9 mouse cellular contexts compared by ENCODE assay signal in the genomic region with DNA sequence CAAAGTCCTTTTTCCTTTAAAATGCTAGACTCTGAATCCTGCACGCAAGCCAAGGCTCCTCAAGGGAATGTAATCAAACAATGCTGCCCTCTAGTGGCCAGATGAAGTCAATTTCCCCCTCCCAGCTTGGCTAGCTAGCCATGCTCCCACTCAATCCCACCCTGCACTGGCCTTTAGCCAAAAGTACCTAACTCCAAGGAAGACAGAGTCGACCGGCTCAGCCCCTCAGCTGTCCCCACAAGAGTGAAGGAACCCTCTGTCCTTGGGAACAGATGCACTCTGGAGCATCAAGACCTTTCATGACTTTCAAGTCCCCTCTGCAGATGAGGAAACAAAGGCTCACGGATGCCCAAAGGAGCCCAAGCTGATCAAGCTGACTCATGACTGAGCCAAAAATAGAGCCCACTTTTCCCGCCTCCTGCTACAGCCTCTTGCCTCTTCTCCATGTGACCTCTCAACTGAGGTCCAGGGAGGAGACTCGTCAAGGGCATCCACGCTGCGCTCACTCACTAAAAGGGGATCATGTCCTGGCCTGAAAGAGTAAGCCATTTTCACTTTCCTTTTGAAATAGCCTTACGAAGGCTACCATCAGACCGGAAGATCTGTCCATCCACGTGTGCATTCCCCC. TPM values are rescaled to one million over a fixed set of nuclear protein-coding genes. Genes with fewer than 3 reads are reported as not detected.
DNase-seq lines count a peak whose midpoint lies in the region; ATAC-seq and TF ChIP-seq lines count a peak whose summit lies in the region.
"Had no signal": no experiment of that assay in that cellular context is flagged by ENCODE, and none has a peak within 500 bp of the region (broad histone marks: within the 10 kb centered on the region; RNA-seq: fewer than 3 reads in every experiment).

No protein-coding gene starts in this region.

- peak; percentile 45 for DNase-seq in kidney, adult 18-20 months
- DNase-seq in heart, postnatal 4 days = peak; percentile 66
- DNase-seq in layer of hippocampus, postnatal 14 days (ENCODE audit: low spot score in 2 of 2) = peak; percentile 50 to 78
- DNase-seq in spleen, postnatal 10 days (ENCODE audit: low spot score in 2 of 2) = peak; percentile 24 to 47

- no peaks in the 10 kb centered on the region for H3K27me3 ChIP-seq in kidney, embryonic 16.5 days (ENCODE audit: insufficient read depth, low read length)
- H3K27me3 ChIP-seq: lung, embryonic 15.5 days had no signal

- 59% methylated on average over 11 of the region's 11 CpGs for WGBS in kidney, embryonic 16.5 days
- WGBS in bone marrow, adult 2 months = 43% methylated on average over 11 of the region's 11 CpGs

- TF ChIP-seq CTCF in bone marrow, adult 2 months (IDR thresholded peaks at IDR 0.05; ENCODE audit: control insufficient read depth, insufficient read depth, low read length) = peak; percentile 66
- peak; percentile 50; the same call in 1 of the 2 replicates for TF ChIP-seq CTCF in embryonic fibroblast, embryonic 13.5 days (IDR thresholded peaks at IDR 0.05; ENCODE audit: borderline replicate concordance, insufficient read depth, low read length)

- no peak for ATAC-seq in kidney, embryonic 16.5 days (ENCODE audit: low FRiP score, low TSS enrichment)
- ATAC-seq in megakaryocyte-erythroid progenitor cell, adult 5-6 weeks (replicated peaks; ENCODE audit: low FRiP score, low TSS enrichment, poor library complexity, severe bottlenecking) = peak; percentile 72

- H3K36me3 ChIP-seq in kidney, embryonic 16.5 days (ENCODE audit: insufficient read depth, low read length) = peaks cover 3% of the 10 kb centered on the region; the same call in 1 of the 2 replicates
- H3K36me3 ChIP-seq: lung, embryonic 15.5 days had no signal

- H3K9me3 ChIP-seq in kidney, embryonic 16.5 days (ENCODE audit: low read length) = no peaks in the 10 kb centered on the region
- H3K9me3 ChIP-seq: lung, embryonic 15.5 days had no signal

- H3K4me3 ChIP-seq in kidney, embryonic 16.5 days (ENCODE audit: low read length) = no peak overlapping the region
- H3K4me3 ChIP-seq in bone marrow, adult 2 months (replicated peaks; ENCODE audit: control insufficient read depth, low read depth, low read length) = no peak overlapping the region
- no peak overlapping the region for H3K4me3 ChIP-seq in embryonic fibroblast, embryonic 13.5 days (ENCODE audit: insufficient read depth, low read length)
- H3K4me3 ChIP-seq: lung, embryonic 15.5 days had no signal

- H3K27ac ChIP-seq in kidney, embryonic 16.5 days (ENCODE audit: low read length) = no peak overlapping the region
- H3K27ac ChIP-seq in bone marrow, adult 2 months (ENCODE audit: control insufficient read depth, insufficient read depth, low read depth, low read length, poor library complexity) = peak overlapping the region; percentile 38; the same call in 1 of the 2 replicates
- no peak overlapping the region for H3K27ac ChIP-seq in embryonic fibroblast, embryonic 13.5 days (ENCODE audit: insufficient read depth, low read length)
- H3K27ac ChIP-seq: lung, embryonic 15.5 days had no signal

- no peak overlapping the region for H3K4me2 ChIP-seq in kidney, embryonic 16.5 days (replicated peaks; ENCODE audit: low read depth, low read length)
- H3K4me2 ChIP-seq: lung, embryonic 15.5 days had no signal

- no peak for TF ChIP-seq POLR2A in bone marrow, adult 2 months (IDR thresholded peaks at IDR 0.05; ENCODE audit: borderline replicate concordance, control insufficient read depth, low read depth, low read length)
- no peak for TF ChIP-seq POLR2A in embryonic fibroblast, embryonic 13.5 days (IDR thresholded peaks at IDR 0.05; ENCODE audit: low read depth, low read length)

- H3K4me1 ChIP-seq in kidney, embryonic 16.5 days (ENCODE audit: insufficient read depth, low read length) = peaks cover 12% of the 10 kb centered on the region
- no peaks in the 10 kb centered on the region for H3K4me1 ChIP-seq in bone marrow, adult 2 months (ENCODE audit: control insufficient read depth, insufficient read depth, low read length)
- no peaks in the 10 kb centered on the region for H3K4me1 ChIP-seq in embryonic fibroblast, embryonic 13.5 days (ENCODE audit: control insufficient read depth, insufficient read depth, low read length)

- H3K9ac ChIP-seq in kidney, embryonic 16.5 days (replicated peaks; ENCODE audit: low read length) = no peak overlapping the region
- H3K9ac ChIP-seq: lung, embryonic 15.5 days had no signal

RNA-seq across cellular contexts. Expression of a gene that starts 32.1 kb away (rescaled TPM):
- polyA plus RNA-seq in kidney, embryonic 16.5 days (2015; fragmentation: Nextera tagmentation; extraction: Ambion mirVana) = 14.7 and 16.5 TPM in 2 replicates
- 2.7 and 6.5 TPM in 2 replicates for polyA plus RNA-seq in bone marrow, adult 2 months (2011; ENCODE audit: insufficient read depth, insufficient read length, low replicate concordance, missing spikeins)
- 6.3 and 7.1 TPM in 2 replicates for polyA plus RNA-seq in embryonic fibroblast, embryonic 13.5 days (2011; ENCODE audit: insufficient read length, low read depth, missing spikeins)
- 10 to 100 TPM; 10.6 to 11.3 TPM for total RNA-seq in heart, postnatal 4 days (2021)
- total RNA-seq in layer of hippocampus, postnatal 14 days (2021) = 10 to 100 TPM; 49.3 to 53.4 TPM
- total RNA-seq in megakaryocyte-erythroid progenitor cell, adult 5-6 weeks (2014; fragmentation: Nextera tagmentation) = 8.6 and 17.3 TPM in 2 replicates
- total RNA-seq in megakaryocyte-erythroid progenitor cell, adult 5-6 weeks (2017) = 9.0 and 10.2 TPM in 2 replicates
